Mouse (Mus musculus) heart, embryonic 13.5 days (tissue): ENCODE data around the gene Stk11. TPM values are rescaled to one million over a fixed set of nuclear protein-coding genes. Genes with fewer than 3 reads are reported as not detected.

Experiments
- ATAC-seq: fragments of 200-750 bp; cut with Nextera tagmentation; 2 replicates; pipeline ENCODE4 v1.8.0; 2017; ENCODE audit warnings: moderate TSS enrichment; ENCODE audit not compliant: insufficient number of reproducible peaks, low FRiP score, low TSS enrichment; ENCODE audit errors: extremely low read depth
- H3K27ac ChIP-seq: fragments of 300-500 bp; sonication (generic); replicated peaks from 2 replicates; pipeline ENCODE4 v1.5.1; 2015; ENCODE audit warnings: moderate library complexity, mild to moderate bottlenecking, inconsistent platforms
- H3K27me3 ChIP-seq: fragments of 300-500 bp; sonication (generic); replicated peaks from 2 replicates; pipeline ENCODE4 v1.6.1; 2015; ENCODE audit warnings: mild to moderate bottlenecking, inconsistent platforms
- H3K36me3 ChIP-seq: fragments of 300-500 bp; sonication (generic); 2 replicates; pipeline ENCODE4 v1.6.1; 2015; ENCODE audit warnings: mild to moderate bottlenecking, inconsistent platforms
- H3K4me1 ChIP-seq: fragments of 300-500 bp; sonication (generic); 2 replicates; pipeline ENCODE4 v1.6.1; 2015; ENCODE audit warnings: inconsistent platforms
- H3K4me2 ChIP-seq: fragments of 300-500 bp; sonication (generic); 2 replicates; pipeline ENCODE4 v1.6.1; 2015; ENCODE audit warnings: inconsistent platforms, mild to moderate bottlenecking, moderate library complexity
- H3K4me3 ChIP-seq: fragments of 300-500 bp; sonication (generic); 2 replicates; pipeline ENCODE4 v1.5.1; 2015; ENCODE audit warnings: moderate library complexity, mild to moderate bottlenecking, inconsistent platforms
- H3K9ac ChIP-seq: fragments of 300-500 bp; sonication (generic); 2 replicates; pipeline ENCODE4 v1.6.1; 2015; ENCODE audit warnings: inconsistent platforms, mild to moderate bottlenecking, moderate library complexity
- H3K9me3 ChIP-seq: fragments of 300-500 bp; sonication (generic); 2 replicates; pipeline ENCODE4 v1.6.1; 2016; ENCODE audit warnings: inconsistent platforms
- WGBS: fragments of 180-500 bp; shearing (Covaris S2); methylation state at CpG from one replicate; pipeline ENCODE4 v1.1.7; 2015; ENCODE audit warnings: mixed read lengths; 5-methylcytosine and 5-hydroxymethylcytosine counted together
- polyA plus RNA-seq: library from polyadenylated mRNA; unstranded; fragments of >200 nt; fragmentation: Nextera tagmentation; extraction: Ambion mirVana; gene quantifications from 2 replicates; pipeline ENCODE4 v1.2.1, GENCODE M21; 2015

Gene Stk11
- polyA plus RNA-seq, 1 experiment from 2014 or later = 13.0 TPM

- Histone ChIP-seq H3K4me1 (peaks cover 66% of the 10 kb centered on the region), H3K36me3 (peaks cover 74% of the 10 kb centered on the region), H3K9me3 (no peaks in the 10 kb centered on the region), H3K4me3 (peak overlapping the region; percentile 95), H3K27me3 (no peaks in the 10 kb centered on the region), H3K4me2 (peak overlapping the region; percentile 93), H3K27ac (peak overlapping the region; percentile 99), H3K9ac (peak overlapping the region; percentile 100)
- WGBS = 13% methylated on average over 15 of the region's 15 CpGs
- no peak for ATAC-seq
These were observed 36.7 kb downstream of the Stk11 start for GRCm38 (mm10) chr10:80152071-80152872.

GRCm38 (mm10) chr10:80152873-80153260 is 37.3 kb downstream of the Stk11 start:
- ATAC-seq = no peak
- Histone ChIP-seq H3K27ac (peak overlapping the region; percentile 99), H3K9ac (peak overlapping the region; percentile 100), H3K9me3 (no peaks in the 10 kb centered on the region), H3K4me1 (peaks cover 66% of the 10 kb centered on the region), H3K36me3 (peaks cover 80% of the 10 kb centered on the region), H3K27me3 (no peaks in the 10 kb centered on the region), H3K4me3 (peak overlapping the region; percentile 95), H3K4me2 (peak overlapping the region; percentile 93)
- 27% methylated on average over 3 of the region's 3 CpGs for WGBS

- peak overlapping the region; percentile 93; the same call in 1 of the 2 replicates for H3K4me2 ChIP-seq
- H3K36me3 ChIP-seq = peaks cover 80% of the 10 kb centered on the region
- H3K9ac ChIP-seq = peak overlapping the region; percentile 100
These were observed 38.1 kb downstream of the Stk11 start for GRCm38 (mm10) chr10:80153713-80154112.

GRCm38 (mm10) chr10:80154384-80154783 is 38.8 kb downstream of the Stk11 start:
- Histone ChIP-seq H3K27ac (0 out of 2 replicates have a peak overlapping the region, but pooled peaks have one; percentile 98), H3K4me2 (no peak overlapping the region), H3K36me3 (peaks cover 80% of the 10 kb centered on the region), H3K9me3 (no peaks in the 10 kb centered on the region), H3K27me3 (no peaks in the 10 kb centered on the region), H3K4me1 (peaks cover 79% of the 10 kb centered on the region), H3K9ac (peak overlapping the region; percentile 28; the same call in 1 of the 2 replicates), H3K4me3 (peak overlapping the region; percentile 1; the same call in 1 of the 2 replicates)
- 83% methylated on average over 7 of the region's 7 CpGs for WGBS
- ATAC-seq = no peak

More at GRCm38 (mm10) chr10:80153713-80154112, 38.1 kb downstream of the Stk11 start:
- no peaks in the 10 kb centered on the region for H3K9me3 ChIP-seq
- peaks cover 73% of the 10 kb centered on the region for H3K4me1 ChIP-seq
- H3K4me3 ChIP-seq = peak overlapping the region; percentile 95
- no peak for ATAC-seq
- 85% methylated on average over 19 of the region's 19 CpGs for WGBS
- H3K27ac ChIP-seq = peak overlapping the region; percentile 99
- H3K27me3 ChIP-seq = no peaks in the 10 kb centered on the region

- Histone ChIP-seq H3K9ac (peak overlapping the region; percentile 64), H3K27me3 (no peaks in the 10 kb centered on the region), H3K4me2 (no peak overlapping the region), H3K4me1 (peaks cover 84% of the 10 kb centered on the region), H3K36me3 (peaks cover 75% of the 10 kb centered on the region), H3K4me3 (no peak overlapping the region), H3K27ac (peak overlapping the region; percentile 98; the same call in 1 of the 2 replicates), H3K9me3 (no peaks in the 10 kb centered on the region)
- 45% methylated on average over 1 of the region's 1 CpGs for WGBS
- ATAC-seq = no peak
These were observed 39.7 kb downstream of the Stk11 start for GRCm38 (mm10) chr10:80155277-80155676.

- peak overlapping the region; percentile 16; the same call in 1 of the 2 replicates for H3K4me2 ChIP-seq
- H3K27me3 ChIP-seq = no peaks in the 10 kb centered on the region
- peak overlapping the region; percentile 98 for H3K27ac ChIP-seq
- H3K4me1 ChIP-seq = peaks cover 93% of the 10 kb centered on the region
- no peaks in the 10 kb centered on the region for H3K9me3 ChIP-seq
- H3K4me3 ChIP-seq = no peak overlapping the region
- 78% methylated on average over 29 of the region's 29 CpGs for WGBS
- no peak for ATAC-seq
- H3K9ac ChIP-seq = peak overlapping the region; percentile 64
- peaks cover 67% of the 10 kb centered on the region for H3K36me3 ChIP-seq
These were observed 40.6 kb downstream of the Stk11 start for GRCm38 (mm10) chr10:80156002-80156751.

- Histone ChIP-seq H3K36me3 (peaks cover 62% of the 10 kb centered on the region), H3K4me1 (peaks cover 95% of the 10 kb centered on the region), H3K9me3 (no peaks in the 10 kb centered on the region), H3K4me2 (peak overlapping the region; percentile 16; the same call in 1 of the 2 replicates), H3K9ac (peak overlapping the region; percentile 64), H3K27me3 (no peaks in the 10 kb centered on the region), H3K27ac (peak overlapping the region; percentile 98), H3K4me3 (no peak overlapping the region)
- no peak for ATAC-seq
- 54% methylated on average over 7 of the region's 7 CpGs for WGBS
These were observed 41.1 kb downstream of the Stk11 start for GRCm38 (mm10) chr10:80156752-80157053.

- Histone ChIP-seq H3K4me2 (0 out of 2 replicates have a peak overlapping the region, but pooled peaks have one; percentile 2), H3K27ac (peak overlapping the region; percentile 98), H3K4me1 (peaks cover 95% of the 10 kb centered on the region), H3K9ac (peak overlapping the region; percentile 77), H3K9me3 (no peaks in the 10 kb centered on the region), H3K27me3 (no peaks in the 10 kb centered on the region), H3K36me3 (peaks cover 55% of the 10 kb centered on the region), H3K4me3 (no peak overlapping the region)
- 57% methylated on average over 15 of the region's 15 CpGs for WGBS
- no peak for ATAC-seq
These were observed 41.7 kb downstream of the Stk11 start for GRCm38 (mm10) chr10:80157141-80157929.

GRCm38 (mm10) chr10:80158307-80158986 is 42.8 kb downstream of the Stk11 start:
- H3K4me2 ChIP-seq = peak overlapping the region; percentile 71
- H3K4me3 ChIP-seq = peak overlapping the region; percentile 50; the same call in 1 of the 2 replicates
- no peaks in the 10 kb centered on the region for H3K27me3 ChIP-seq
- peak overlapping the region; percentile 77 for H3K9ac ChIP-seq
- 11% methylated on average over 18 of the region's 18 CpGs for WGBS
- H3K27ac ChIP-seq = peak overlapping the region; percentile 98
- peaks cover 95% of the 10 kb centered on the region for H3K4me1 ChIP-seq
- H3K9me3 ChIP-seq = no peaks in the 10 kb centered on the region
- ATAC-seq = no peak
- peaks cover 44% of the 10 kb centered on the region for H3K36me3 ChIP-seq

GRCm38 (mm10) chr10:80159021-80159560 is 43.5 kb downstream of the Stk11 start:
- H3K9ac ChIP-seq = peak overlapping the region; percentile 77
- H3K27ac ChIP-seq = peak overlapping the region; percentile 98
- 9% methylated on average over 12 of the region's 12 CpGs for WGBS
- peaks cover 38% of the 10 kb centered on the region for H3K36me3 ChIP-seq
- H3K4me3 ChIP-seq = peak overlapping the region; percentile 50
- no peaks in the 10 kb centered on the region for H3K27me3 ChIP-seq
- peak overlapping the region; percentile 71 for H3K4me2 ChIP-seq
- H3K4me1 ChIP-seq = peaks cover 95% of the 10 kb centered on the region
- H3K9me3 ChIP-seq = no peaks in the 10 kb centered on the region
- no peak for ATAC-seq
